Mouse (Mus musculus) skeletal muscle tissue, postnatal 0 days (tissue): ENCODE results near the gene Olfr1555-ps1. TPM values are rescaled to one million over a fixed set of nuclear protein-coding genes. Genes with fewer than 3 reads are reported as not detected.

Experiments
- polyA plus RNA-seq: library from polyadenylated mRNA; unstranded; fragments of >200 nt; fragmentation: Nextera tagmentation; extraction: Ambion mirVana; gene quantifications from 2 replicates; pipeline ENCODE4 v1.2.1, GENCODE M21; 2015

Gene Olfr1555-ps1
- polyA plus RNA-seq = not detected in 2 replicates

GRCm38 (mm10) chr19:12170062-12170599 is at the start of gene Olfr1555-ps1:
Gene Olfr1555-ps1, minus strand, starts transcription at chr19:12170112.

GRCm38 (mm10) chr19:12200334-12200733 is 30.4 kb upstream of the Olfr1555-ps1 start, which contains the start of gene Olfr1431:
Gene Olfr1431, plus strand, starts transcription at chr19:12200634.

GRCm38 (mm10) chr19:12123103-12123502 is 46.8 kb downstream of the Olfr1555-ps1 start, which contains the start of gene Olfr76:
Gene Olfr76, minus strand, starts transcription at chr19:12123203.

GRCm38 (mm10) chr19:12115797-12116196 is 54.1 kb downstream of the Olfr1555-ps1 start, which contains the start of gene Olfr1428:
Gene Olfr1428, minus strand, starts transcription at chr19:12115897.

Other genes starting within 250 kb of the Olfr1555-ps1 start
- gene Osbp, start 204.2 kb downstream of the Olfr1555-ps1 start, polyA plus RNA-seq = 5.6 and 6.3 TPM in 2 replicates
- not detected in 2 replicates for gene Olfr1423, start 128.8 kb downstream of the Olfr1555-ps1 start, polyA plus RNA-seq
- gene Olfr1424, start 107.4 kb downstream of the Olfr1555-ps1 start, polyA plus RNA-seq = not detected in 2 replicates
- gene Olfr1425, start 92.4 kb downstream of the Olfr1555-ps1 start, polyA plus RNA-seq = not detected in 2 replicates
- gene Olfr1426, start 78.1 kb downstream of the Olfr1555-ps1 start, polyA plus RNA-seq = not detected in 2 replicates
- not detected in 2 replicates for gene Olfr1427, start 66.8 kb downstream of the Olfr1555-ps1 start, polyA plus RNA-seq
- not detected in 2 replicates for gene Olfr1428, start 54.2 kb downstream of the Olfr1555-ps1 start, polyA plus RNA-seq
- not detected in 2 replicates for gene Olfr76, start 46.9 kb downstream of the Olfr1555-ps1 start, polyA plus RNA-seq
- gene Olfr1431, start 30.5 kb upstream of the Olfr1555-ps1 start, polyA plus RNA-seq = not detected in 2 replicates
- not detected in 2 replicates for gene Olfr1432, start 62.5 kb upstream of the Olfr1555-ps1 start, polyA plus RNA-seq
- not detected in 2 replicates for gene Olfr262, start 71.5 kb upstream of the Olfr1555-ps1 start, polyA plus RNA-seq
- gene Olfr235, start 90.9 kb upstream of the Olfr1555-ps1 start, polyA plus RNA-seq = not detected in 2 replicates
- not detected in 2 replicates for gene Olfr1434, start 109.7 kb upstream of the Olfr1555-ps1 start, polyA plus RNA-seq
- not detected in 2 replicates for gene Olfr1436, start 129.0 kb upstream of the Olfr1555-ps1 start, polyA plus RNA-seq
- gene Olfr1437, start 155.0 kb upstream of the Olfr1555-ps1 start, polyA plus RNA-seq = not detected in 2 replicates
- gene Olfr1438-ps1, start 165.8 kb upstream of the Olfr1555-ps1 start, polyA plus RNA-seq = not detected in 2 replicates
- gene Olfr1440, start 217.2 kb upstream of the Olfr1555-ps1 start, polyA plus RNA-seq = not detected in 2 replicates
- gene Olfr1441, start 247.3 kb upstream of the Olfr1555-ps1 start, polyA plus RNA-seq = not detected in 2 replicates